Mouse (Mus musculus) intestine, embryonic 16.5 days (tissue): ENCODE results near the gene Ms4a15. TPM values are rescaled to one million over a fixed set of nuclear protein-coding genes. Genes with fewer than 3 reads are reported as not detected.

Source experiments
- ATAC-seq: fragments of 200-750 bp; cut with Nextera tagmentation; 2 replicates; pipeline ENCODE4 v1.8.0; 2017; ENCODE audit warnings: moderate TSS enrichment, moderate library complexity
- H3K27ac ChIP-seq: fragments of 300-500 bp; sonication (generic); 2 replicates; pipeline ENCODE4 v1.5.1; 2014; ENCODE audit warnings: mild to moderate bottlenecking, low read length
- H3K27me3 ChIP-seq: fragments of 300-500 bp; sonication (generic); replicated peaks from 2 replicates; pipeline ENCODE4 v1.6.1; 2014; ENCODE audit warnings: low read length, control low read depth, mixed read lengths; ENCODE audit not compliant: control insufficient read depth, insufficient read depth
- H3K36me3 ChIP-seq: fragments of 300-500 bp; sonication (generic); 2 replicates; pipeline ENCODE4 v1.6.1; 2014; ENCODE audit warnings: low read length, control low read depth; ENCODE audit not compliant: control insufficient read depth, insufficient read depth
- H3K4me1 ChIP-seq: fragments of 300-500 bp; sonication (generic); 2 replicates; pipeline ENCODE4 v1.6.1; 2014; ENCODE audit warnings: low read length, control low read depth, mixed read lengths; ENCODE audit not compliant: control insufficient read depth, insufficient read depth
- H3K4me2 ChIP-seq: fragments of 300-500 bp; sonication (generic); 2 replicates; pipeline ENCODE4 v1.6.1; 2014; ENCODE audit warnings: low read depth, low read length, control low read depth
- H3K4me3 ChIP-seq: fragments of 300-500 bp; sonication (generic); 2 replicates; pipeline ENCODE4 v1.5.1; 2014; ENCODE audit warnings: mild to moderate bottlenecking, low read length
- H3K9ac ChIP-seq: fragments of 300-500 bp; sonication (generic); 2 replicates; pipeline ENCODE4 v1.6.1; 2014; ENCODE audit warnings: low read depth, low read length
- H3K9me3 ChIP-seq: fragments of 300-500 bp; sonication (generic); 2 replicates; pipeline ENCODE4 v1.6.1; 2016; ENCODE audit warnings: low read length, control low read depth; ENCODE audit not compliant: control insufficient read depth
- WGBS: fragments of 180-500 bp; shearing (Covaris S2); extraction: QIAGEN DNeasy Blood & Tissue Kit; methylation state at CpG from one replicate; pipeline ENCODE4 v1.1.7; 2014; 5-methylcytosine and 5-hydroxymethylcytosine counted together
- polyA plus RNA-seq: library from polyadenylated mRNA; unstranded; fragments of >200 nt; fragmentation: Nextera tagmentation; extraction: Ambion mirVana; gene quantifications from 2 replicates; pipeline ENCODE4 v1.2.1, GENCODE M21; 2015

Ms4a15 gene
- polyA plus RNA-seq, 1 experiment from 2014 or later: 0.31 TPM

GRCm38 (mm10) chr19:10972660-10973059, 20.4 kb downstream of the Ms4a15 start:
- H3K9ac ChIP-seq: no peak overlapping the region
- no peak for ATAC-seq
- 76% methylated on average over 3 of the region's 3 CpGs for WGBS
- H3K27ac ChIP-seq: no peak overlapping the region; the same call in 1 of the 2 replicates
- no peaks in the 10 kb centered on the region for H3K27me3 ChIP-seq
- H3K9me3 ChIP-seq: no peaks in the 10 kb centered on the region
- H3K4me2 ChIP-seq: no peak overlapping the region
- H3K4me1 ChIP-seq: peaks cover 26% of the 10 kb centered on the region
- H3K4me3 ChIP-seq: no peak overlapping the region
- no peaks in the 10 kb centered on the region for H3K36me3 ChIP-seq

DNA sequence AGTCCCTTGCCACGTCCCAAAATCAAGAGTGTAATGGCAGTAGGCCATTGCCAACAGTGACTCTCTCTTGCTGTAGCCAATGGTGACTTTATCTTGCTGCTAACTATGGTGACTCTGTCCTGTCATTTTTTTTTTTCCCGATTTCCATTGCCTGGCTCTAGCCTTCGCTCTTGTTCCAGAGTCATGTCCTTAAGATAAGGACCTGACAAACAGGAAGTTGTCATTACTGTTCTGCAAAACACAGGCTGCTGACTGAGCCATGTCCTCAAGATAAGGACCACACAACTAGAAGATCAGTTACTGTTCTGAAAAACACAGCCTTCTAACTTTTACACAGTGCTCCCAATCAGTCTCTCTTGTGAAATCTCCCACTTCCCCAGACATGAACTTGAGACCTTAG, 22.6 kb downstream of the Ms4a15 start:
- ATAC-seq: peak; percentile 7; the same call in 1 of the 2 replicates
- Histone ChIP-seq H3K4me2 (no peak overlapping the region), H3K4me1 (peaks cover 20% of the 10 kb centered on the region), H3K9ac (no peak overlapping the region), H3K27me3 (no peaks in the 10 kb centered on the region), H3K36me3 (no peaks in the 10 kb centered on the region), H3K27ac (peak overlapping the region; percentile 70), H3K4me3 (no peak overlapping the region), H3K9me3 (no peaks in the 10 kb centered on the region)
- 70% methylated on average over 3 of the region's 3 CpGs for WGBS

GRCm38 (mm10) chr19:10968578-10968977, 24.5 kb downstream of the Ms4a15 start:
- 93% methylated on average over 7 of the region's 7 CpGs for WGBS
- no peak for ATAC-seq
- H3K4me2 ChIP-seq: no peak overlapping the region
- H3K4me3 ChIP-seq: no peak overlapping the region
- no peak overlapping the region for H3K9ac ChIP-seq
- H3K27me3 ChIP-seq: no peaks in the 10 kb centered on the region
- no peaks in the 10 kb centered on the region for H3K9me3 ChIP-seq
- no peaks in the 10 kb centered on the region for H3K36me3 ChIP-seq
- H3K27ac ChIP-seq: no peak overlapping the region
- peaks cover 4% of the 10 kb centered on the region for H3K4me1 ChIP-seq

GRCm38 (mm10) chr19:10965721-10966120, 27.3 kb downstream of the Ms4a15 start:
- H3K36me3 ChIP-seq: no peaks in the 10 kb centered on the region
- no peak overlapping the region for H3K4me2 ChIP-seq
- no peaks in the 10 kb centered on the region for H3K9me3 ChIP-seq
- H3K9ac ChIP-seq: no peak overlapping the region
- H3K4me3 ChIP-seq: no peak overlapping the region
- H3K4me1 ChIP-seq: no peaks in the 10 kb centered on the region
- H3K27ac ChIP-seq: no peak overlapping the region
- WGBS: 88% methylated on average over 7 of the region's 7 CpGs
- no peak for ATAC-seq
- no peaks in the 10 kb centered on the region for H3K27me3 ChIP-seq

DNA sequence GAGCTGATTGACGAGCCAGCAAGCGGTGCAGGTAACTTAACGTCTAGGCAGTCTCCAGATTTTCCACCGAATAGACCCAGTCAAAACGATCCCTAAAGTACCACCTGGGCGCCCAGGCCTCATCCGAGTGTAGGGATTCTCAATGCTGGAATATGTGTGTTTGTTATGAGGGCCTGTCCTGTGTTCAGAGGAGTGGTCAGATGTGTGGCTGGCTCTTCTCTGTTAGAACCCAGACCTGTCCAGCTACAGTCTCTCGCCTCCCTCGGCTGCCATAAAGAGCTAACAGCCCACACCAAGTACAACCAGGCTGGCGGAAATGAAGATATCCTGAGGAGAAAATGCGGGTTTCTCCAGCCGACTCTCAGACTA, 33.1 kb downstream of the Ms4a15 start:
- Histone ChIP-seq H3K4me1 (peaks cover 3% of the 10 kb centered on the region; the same call in 1 of the 2 replicates), H3K4me2 (no peak overlapping the region), H3K36me3 (no peaks in the 10 kb centered on the region), H3K4me3 (no peak overlapping the region), H3K27me3 (no peaks in the 10 kb centered on the region), H3K9ac (no peak overlapping the region), H3K9me3 (no peaks in the 10 kb centered on the region), H3K27ac (no peak overlapping the region)
- 43% methylated on average over 12 of the region's 12 CpGs for WGBS
- 0 out of 2 replicates have a peak, but pooled peaks have one; percentile 5 for ATAC-seq

GRCm38 (mm10) chr19:10959085-10959977, 33.7 kb downstream of the Ms4a15 start:
- Histone ChIP-seq H3K9me3 (no peaks in the 10 kb centered on the region), H3K9ac (no peak overlapping the region), H3K27ac (no peak overlapping the region), H3K36me3 (no peaks in the 10 kb centered on the region), H3K4me1 (peaks cover 3% of the 10 kb centered on the region; the same call in 1 of the 2 replicates), H3K27me3 (no peaks in the 10 kb centered on the region), H3K4me3 (no peak overlapping the region), H3K4me2 (no peak overlapping the region)
- peak; percentile 71 for ATAC-seq
- WGBS: 29% methylated on average over 11 of the region's 11 CpGs

- no peaks in the 10 kb centered on the region for H3K9me3 ChIP-seq
- peak; percentile 62 for ATAC-seq
- H3K4me3 ChIP-seq: no peak overlapping the region
- H3K36me3 ChIP-seq: no peaks in the 10 kb centered on the region
- H3K27me3 ChIP-seq: no peaks in the 10 kb centered on the region
- H3K4me2 ChIP-seq: 0 out of 2 replicates have a peak overlapping the region, but pooled peaks have one; percentile 14
- peaks cover 20% of the 10 kb centered on the region for H3K4me1 ChIP-seq
- H3K27ac ChIP-seq: peak overlapping the region; percentile 94
- H3K9ac ChIP-seq: no peak overlapping the region
- WGBS: 36% methylated on average over 11 of the region's 11 CpGs
These were observed 40.8 kb downstream of the Ms4a15 start for GRCm38 (mm10) chr19:10952021-10952939.

GRCm38 (mm10) chr19:10949558-10949957, 43.5 kb downstream of the Ms4a15 start:
- peak; percentile 1; the same call in 1 of the 2 replicates for ATAC-seq
- no peaks in the 10 kb centered on the region for H3K9me3 ChIP-seq

GRCm38 (mm10) chr19:10949112-10949511, 43.9 kb downstream of the Ms4a15 start, which contains the start of gene Ccdc86:
Ccdc86 (minus strand) TSS chr19:10949266.
- no peaks in the 10 kb centered on the region for H3K27me3 ChIP-seq
- H3K4me3 ChIP-seq: peak within 1 kb of the TSS; percentile 58
- peak; percentile 94 for ATAC-seq
- H3K27ac ChIP-seq: peak within 1 kb of the TSS; percentile 40; the same call in 1 of the 2 replicates
- WGBS: under 1% methylated on average over 30 of the region's 30 CpGs
- peaks cover 3% of the 10 kb centered on the region for H3K36me3 ChIP-seq
- peaks cover 29% of the 10 kb centered on the region for H3K4me1 ChIP-seq
- peak within 1 kb of the TSS; percentile 73 for H3K9ac ChIP-seq
- peak within 1 kb of the TSS; percentile 70 for H3K4me2 ChIP-seq
- no peaks in the 10 kb centered on the region for H3K9me3 ChIP-seq

More at GRCm38 (mm10) chr19:10949558-10949957, 43.5 kb downstream of the Ms4a15 start:
- Histone ChIP-seq H3K27ac (no peak overlapping the region), H3K4me2 (peak overlapping the region; percentile 56), H3K36me3 (no peaks in the 10 kb centered on the region; the same call in 1 of the 2 replicates), H3K4me3 (peak overlapping the region; percentile 58), H3K4me1 (peaks cover 29% of the 10 kb centered on the region), H3K27me3 (no peaks in the 10 kb centered on the region), H3K9ac (peak overlapping the region; percentile 55)
- WGBS: 31% methylated on average over 9 of the region's 9 CpGs
